Mouse (Mus musculus) heart, postnatal 25 days (tissue): ENCODE measurements around the gene Tspan9. TPM values are rescaled to one million over a fixed set of nuclear protein-coding genes. Genes with fewer than 3 reads are reported as not detected.

ENCODE experiments used
- DNase-seq: peaks from one replicate; pipeline ENCODE4 v3.0.0; 2022; ENCODE audit warnings: low spot score
- intact Hi-C: fragments of 180-260 bp; cut with DNase I; formaldehyde crosslinking; loops from one replicate; pipeline ENCODE4 v1.15.1; 2025
- total RNA-seq, 2 experiments: library from RNA; stranded (reverse); gene quantifications; 2 replicates each; pipeline ENCODE4 v1.2.3; 2021

Gene Tspan9
- total RNA-seq, 2 experiments from 2014 or later, result 129 to 132 TPM

GRCm38 (mm10) chr6:128083305-128083704 is 60.1 kb downstream of the Tspan9 start:
- DNase-seq, result no peak
- intact Hi-C loops, result no loop called here

GRCm38 (mm10) chr6:128081781-128082180 is 61.6 kb downstream of the Tspan9 start:
- intact Hi-C loops, result no loop called here
- no peak for DNase-seq

DNA sequence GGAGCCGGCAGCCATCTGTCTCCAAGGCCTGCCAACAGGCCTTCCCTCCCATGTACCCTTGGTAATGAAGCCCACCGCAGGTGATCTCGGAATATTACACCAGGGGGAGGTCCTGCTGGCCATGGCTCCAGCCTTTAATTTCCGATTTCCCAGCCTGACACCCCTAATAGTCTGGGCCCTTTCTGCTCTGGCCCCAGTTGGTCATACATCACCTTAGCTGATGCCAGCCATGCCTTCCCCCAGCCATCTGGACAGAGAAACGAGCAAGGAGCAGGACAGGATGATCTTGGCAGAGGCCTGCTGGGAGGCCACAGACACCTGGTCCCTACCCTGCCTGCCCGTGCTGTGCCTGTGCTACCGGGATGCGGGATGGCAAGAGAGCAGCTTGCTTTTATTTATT is 62.1 kb downstream of the Tspan9 start:
- DNase-seq, result no peak
- intact Hi-C loops, result no loop called here

GRCm38 (mm10) chr6:128079576-128080224 is 63.7 kb downstream of the Tspan9 start:
- no peak for DNase-seq
- intact Hi-C loops, result no loop called here

DNA sequence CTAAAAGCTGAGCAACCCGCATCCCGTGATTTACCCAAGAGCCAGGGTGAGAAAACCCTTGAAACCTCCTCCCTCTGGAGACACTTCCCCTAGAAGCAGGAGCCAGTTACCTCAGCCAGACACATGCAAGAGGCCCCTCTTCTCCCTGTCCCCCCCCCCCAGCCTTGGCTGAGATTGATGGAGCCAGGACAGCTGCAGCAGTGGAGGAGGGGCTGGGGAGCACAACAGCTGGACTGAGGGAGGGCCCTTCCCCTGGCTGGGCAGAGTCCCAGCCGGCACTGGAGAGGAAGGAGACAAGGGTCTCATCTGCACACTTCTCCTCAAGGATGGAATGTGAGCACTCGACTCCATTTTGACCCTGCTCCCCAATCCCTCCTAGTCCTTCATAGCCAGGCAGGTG is 64.9 kb downstream of the Tspan9 start:
- intact Hi-C loops, result no loop called here
- DNase-seq, result no peak

DNA sequence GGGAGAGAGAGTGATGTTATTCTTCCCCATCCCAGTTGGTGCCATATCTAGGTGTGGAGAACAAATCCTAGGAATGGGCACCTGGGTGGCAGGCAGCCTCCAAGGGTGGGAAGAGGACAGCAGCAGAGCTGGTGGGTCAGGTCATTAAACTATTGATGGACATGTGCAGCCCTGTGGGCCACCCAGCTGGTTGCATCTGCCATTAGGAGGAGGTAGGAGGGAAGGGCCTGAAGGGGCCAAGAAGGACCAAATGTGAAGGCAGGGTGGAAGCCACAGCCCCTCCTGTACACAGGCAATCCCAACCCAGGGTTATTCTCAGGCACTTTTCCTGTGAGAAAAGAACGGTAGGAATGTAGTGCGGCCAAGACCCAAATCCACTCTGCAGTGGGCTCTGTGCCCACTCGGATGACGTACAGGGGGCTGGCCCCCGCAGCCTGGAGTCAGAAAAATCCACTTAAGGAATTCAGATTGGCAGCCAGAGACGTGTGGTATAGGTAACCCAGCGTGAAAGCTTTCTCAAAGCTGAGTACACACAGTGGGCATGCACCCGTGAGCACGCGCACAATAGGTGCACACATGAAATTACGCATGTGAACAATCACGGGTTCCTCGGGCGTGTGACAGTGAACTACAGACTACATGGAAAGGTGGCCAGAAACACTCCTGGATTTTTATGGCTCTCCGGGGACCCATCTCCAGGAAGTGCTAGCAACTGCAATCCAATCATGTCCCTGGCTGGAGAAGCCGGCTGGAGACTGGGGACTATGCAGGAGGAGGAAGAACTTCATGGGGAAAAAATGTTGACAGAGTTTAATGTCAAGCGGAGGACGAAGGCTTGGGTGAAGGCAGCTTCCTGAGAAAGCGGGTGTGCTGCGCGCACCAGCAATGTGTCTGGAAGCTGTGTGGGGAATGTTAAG is 67.0 kb downstream of the Tspan9 start:
- DNase-seq, result no peak
- intact Hi-C loops, result no loop called here

GRCm38 (mm10) chr6:128075453-128076003 is 67.9 kb downstream of the Tspan9 start:
- no peak for DNase-seq
- intact Hi-C loops, result no loop called here

GRCm38 (mm10) chr6:128070921-128071558 is 72.4 kb downstream of the Tspan9 start:
- DNase-seq, result no peak
- intact Hi-C loops, result no loop called here

DNA sequence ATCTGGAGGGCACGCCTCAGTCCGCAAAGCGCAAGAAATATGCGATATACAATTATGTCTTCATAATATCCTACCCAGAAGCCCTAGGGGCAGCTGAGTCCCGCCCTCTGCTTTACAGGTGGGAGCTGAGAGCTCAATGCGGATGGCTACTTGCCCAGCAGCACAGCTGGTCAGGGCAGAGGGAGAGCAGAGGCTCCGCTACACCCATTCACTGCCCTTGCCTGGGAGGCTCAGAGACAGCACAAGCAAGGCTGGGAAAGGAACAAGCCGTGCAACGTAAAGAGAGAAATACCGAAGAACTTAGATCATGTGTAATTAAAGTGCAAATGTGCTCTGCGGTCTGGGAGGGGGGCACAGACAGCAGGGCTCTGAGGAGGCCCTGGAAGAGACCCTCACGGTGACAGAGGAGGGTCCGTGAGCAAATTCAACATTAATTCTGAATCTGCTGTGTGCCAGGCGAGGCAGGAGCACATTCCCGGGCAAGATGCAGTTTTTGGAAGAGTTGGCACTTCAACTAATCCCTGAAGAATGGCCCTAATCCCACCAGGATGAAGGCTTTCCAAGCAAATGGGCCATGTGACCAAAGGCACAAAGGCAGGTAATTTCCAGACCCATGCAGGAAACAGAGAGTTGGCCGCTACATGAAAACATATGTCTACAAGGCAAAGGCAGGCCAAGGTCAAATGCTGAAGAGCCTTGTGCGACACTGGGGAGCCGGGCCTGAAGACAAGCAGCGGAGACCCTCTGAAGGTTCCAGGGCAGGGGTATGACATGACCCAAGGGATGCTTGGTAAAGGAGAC is 73.1 kb downstream of the Tspan9 start:
- no peak for DNase-seq
- intact Hi-C loops, result no loop called here

- intact Hi-C loops, result no loop called here
Observed at GRCm38 (mm10) chr6:128068144-128068543, 75.2 kb downstream of the Tspan9 start.

DNA sequence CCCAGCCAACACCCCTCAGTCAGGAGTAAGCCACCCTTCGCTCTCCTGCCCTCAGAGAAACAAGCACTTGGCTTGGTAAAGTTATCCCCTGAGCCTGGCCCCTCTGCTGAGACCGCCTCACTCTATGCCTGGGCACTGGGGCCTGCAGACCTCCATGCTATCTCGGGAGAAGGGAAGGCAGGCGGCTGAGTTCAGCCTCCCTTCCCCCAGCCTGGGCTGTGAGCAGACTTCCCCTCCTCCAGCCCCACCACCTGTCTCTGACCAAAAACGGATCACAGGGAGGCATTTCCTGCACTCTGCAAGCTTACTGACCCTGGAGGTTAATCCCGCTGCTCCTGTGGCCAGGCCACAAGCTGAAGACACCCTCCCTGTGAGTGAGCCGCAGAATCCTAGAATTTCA is 77.4 kb downstream of the Tspan9 start:
- intact Hi-C loops, result no loop called here
- no peak for DNase-seq

More at GRCm38 (mm10) chr6:128068144-128068543, 75.2 kb downstream of the Tspan9 start:
- no peak for DNase-seq

- DNase-seq, result no peak
Observed at GRCm38 (mm10) chr6:128063501-128063900, 79.9 kb downstream of the Tspan9 start.

GRCm38 (mm10) chr6:128062784-128063183 is 80.6 kb downstream of the Tspan9 start:
- DNase-seq, result no peak
- intact Hi-C loops, result loop anchor here (2.0 kb wide), 1 partner anchor 28 kb away; no protein-coding TSS in a partner anchor

More at GRCm38 (mm10) chr6:128063501-128063900, 79.9 kb downstream of the Tspan9 start:
- intact Hi-C loops, result loop anchor here (2.0 kb wide), 1 partner anchor 27 kb away; no protein-coding TSS in a partner anchor

DNA sequence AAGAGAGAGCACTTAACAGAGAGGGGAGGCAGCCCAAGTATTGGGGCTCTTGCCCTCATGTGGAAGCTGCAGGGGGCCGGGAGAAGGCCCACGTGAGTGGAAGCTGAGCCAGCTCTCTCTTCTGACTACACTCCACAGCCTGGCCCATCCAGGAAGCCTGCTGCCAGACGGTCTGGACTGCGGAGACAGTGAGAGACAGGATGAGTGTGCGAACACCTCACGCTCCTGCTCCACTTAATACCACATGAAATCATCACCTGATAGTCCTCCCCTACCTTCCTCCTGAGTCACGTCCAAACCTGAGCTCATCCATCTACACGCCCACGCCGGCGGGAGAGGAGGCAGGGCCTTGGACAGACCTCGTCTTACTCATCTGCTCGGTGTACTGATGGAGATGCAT is 81.2 kb downstream of the Tspan9 start:
- no peak for DNase-seq

GRCm38 (mm10) chr6:128061342-128061741 is 82.1 kb downstream of the Tspan9 start:
- intact Hi-C loops, result no loop called here
- no peak for DNase-seq

More for the DNA sequence above, 81.2 kb downstream of the Tspan9 start:
- intact Hi-C loops, result loop anchor here (2.0 kb wide), 1 partner anchor 29 kb away; no protein-coding TSS in a partner anchor

- DNase-seq, result no peak
- intact Hi-C loops, result no loop called here
Observed at GRCm38 (mm10) chr6:128058570-128058969, 84.8 kb downstream of the Tspan9 start.

DNA sequence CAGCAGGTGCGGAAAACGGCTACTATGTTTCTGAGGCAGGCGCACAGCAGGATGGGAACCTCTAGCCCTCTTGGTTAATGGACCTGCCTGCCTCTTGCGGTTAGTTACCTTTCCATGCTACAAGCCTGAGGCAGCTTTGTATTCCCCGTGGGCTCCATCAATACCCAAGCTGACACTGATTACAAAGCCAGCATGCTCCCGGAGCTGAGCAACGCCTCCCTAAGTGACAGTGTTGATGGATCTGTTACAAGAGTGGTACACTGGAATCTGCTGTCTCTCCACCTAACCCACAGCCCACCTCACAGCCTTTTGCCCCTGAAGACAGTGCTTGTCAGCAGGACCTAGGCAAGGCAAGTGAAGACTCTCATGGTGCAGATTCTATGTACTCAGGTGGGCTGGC is 85.2 kb downstream of the Tspan9 start:
- no peak for DNase-seq
- intact Hi-C loops, result no loop called here

DNA sequence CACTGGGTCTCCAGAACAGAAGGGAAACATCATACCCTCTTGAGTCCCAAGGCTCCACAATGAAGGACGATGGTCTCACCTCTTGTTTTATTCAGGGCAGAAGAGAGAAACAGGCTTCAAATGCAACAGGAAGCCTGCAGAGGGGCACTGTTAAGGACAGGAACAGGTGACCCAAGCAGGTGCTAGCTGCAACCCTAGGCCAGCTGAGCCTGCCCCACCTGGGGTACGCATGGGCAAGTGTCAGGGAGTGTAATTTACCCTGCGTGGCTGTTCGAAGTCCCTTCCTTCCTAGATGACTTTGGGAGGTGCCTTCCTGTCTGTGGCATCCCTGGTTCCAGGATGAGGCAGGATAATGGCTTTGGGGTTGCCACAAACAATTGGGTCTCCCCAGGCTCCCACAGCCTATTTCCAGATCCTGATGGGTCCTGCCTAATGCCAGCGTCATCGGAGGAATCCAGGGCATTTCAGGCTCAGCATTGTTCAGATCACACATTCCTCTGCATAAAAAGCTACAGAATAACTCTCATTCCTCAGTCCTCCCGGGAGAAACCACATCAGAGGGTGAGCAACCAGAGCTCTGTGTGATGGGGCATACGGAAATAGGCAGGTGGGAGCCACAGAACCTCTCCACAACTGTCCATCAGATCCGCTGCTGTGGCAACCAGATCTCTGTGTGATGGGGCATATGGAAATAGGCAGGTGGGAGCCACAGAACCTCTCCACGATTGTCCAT is 90.2 kb downstream of the Tspan9 start:
- intact Hi-C loops, result no loop called here
- no peak for DNase-seq

DNA sequence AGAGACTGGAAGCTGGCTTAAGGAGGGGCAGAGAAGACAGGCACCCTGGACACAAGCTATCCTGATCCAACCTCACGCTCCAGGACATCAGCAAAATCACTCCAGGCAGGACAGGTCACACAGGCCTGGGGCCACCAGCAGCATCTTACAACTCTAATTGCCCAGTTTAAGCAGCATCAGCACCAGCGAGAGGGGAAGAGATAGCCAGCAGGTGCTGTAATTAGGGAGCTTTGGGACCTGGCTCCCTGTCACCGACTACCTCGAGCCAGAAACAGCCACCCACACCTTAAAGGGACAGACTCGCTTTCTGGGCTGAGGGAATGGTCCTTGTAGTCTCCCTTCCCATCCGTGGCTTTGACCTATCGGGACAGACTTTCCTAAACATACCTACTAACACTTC is 95.7 kb downstream of the Tspan9 start:
- intact Hi-C loops, result no loop called here
- no peak for DNase-seq
